Mouse (Mus musculus) 416B (cell line): ENCODE measurements around the gene Pip5k1c.
A peak's percentile ranks its signal among the peaks of the same experiment; 100 is the strongest.

Experiments
- DNase-seq: peaks from one replicate; pipeline ENCODE4 v3.0.0; 2011; ENCODE audit warnings: low read depth

Gene Pip5k1c

GRCm38 (mm10) chr10:81284189-81284588 is 8.6 kb upstream of the Pip5k1c start:
- DNase-seq: no peak

- no peak for DNase-seq
Observed at GRCm38 (mm10) chr10:81284719-81285118, 8.0 kb upstream of the Pip5k1c start.

- DNase-seq: peak; percentile 89
Observed at GRCm38 (mm10) chr10:81285694-81286450, 6.9 kb upstream of the Pip5k1c start.

- peak; percentile 42 for DNase-seq
Observed at GRCm38 (mm10) chr10:81286586-81286985, 6.2 kb upstream of the Pip5k1c start.

GRCm38 (mm10) chr10:81287513-81288157 is 5.1 kb upstream of the Pip5k1c start:
- DNase-seq: peak; percentile 81

- peak; percentile 45 for DNase-seq
Observed at GRCm38 (mm10) chr10:81288601-81289000, 4.2 kb upstream of the Pip5k1c start.

- DNase-seq: peak; percentile 69
Observed at GRCm38 (mm10) chr10:81289278-81289677, 3.5 kb upstream of the Pip5k1c start.

GRCm38 (mm10) chr10:81289811-81290210 is 3.0 kb upstream of the Pip5k1c start:
- no peak for DNase-seq

- DNase-seq: no peak
Observed at GRCm38 (mm10) chr10:81290698-81291460, 1.9 kb upstream of the Pip5k1c start.

- DNase-seq: peak; percentile 62
Observed at GRCm38 (mm10) chr10:81291511-81292104, 1.2 kb upstream of the Pip5k1c start, which contains the start of gene Tjp3. Gene Tjp3, minus strand, starts transcription at chr10:81291581.

- DNase-seq: no peak
Observed at GRCm38 (mm10) chr10:81293334-81294030, 719 bp downstream of the Pip5k1c start.

- DNase-seq: peak; percentile 45
Observed at GRCm38 (mm10) chr10:81294442-81294841, 1.7 kb downstream of the Pip5k1c start.

- DNase-seq: no peak
Observed at GRCm38 (mm10) chr10:81295185-81295584, 2.4 kb downstream of the Pip5k1c start.

GRCm38 (mm10) chr10:81297246-81297645 is 4.5 kb downstream of the Pip5k1c start:
- DNase-seq: peak; percentile 20

- DNase-seq: peak; percentile 87
Observed at GRCm38 (mm10) chr10:81297845-81298244, 5.1 kb downstream of the Pip5k1c start.

GRCm38 (mm10) chr10:81298369-81299100 is 5.8 kb downstream of the Pip5k1c start:
- peak; percentile 68 for DNase-seq

- no peak for DNase-seq
Observed at GRCm38 (mm10) chr10:81299585-81300351, 7.0 kb downstream of the Pip5k1c start.

GRCm38 (mm10) chr10:81300352-81300907 is 7.7 kb downstream of the Pip5k1c start:
- DNase-seq: no peak

- DNase-seq: no peak
Observed at GRCm38 (mm10) chr10:81301321-81301720, 8.6 kb downstream of the Pip5k1c start.

- no peak for DNase-seq
Observed at GRCm38 (mm10) chr10:81302288-81302687, 9.5 kb downstream of the Pip5k1c start.
